Mouse (Mus musculus) adrenal gland (tissue): ENCODE data around the gene Tmem178.

ENCODE experiments used
- intact Hi-C: fragments of 180-260 bp; cut with DNase I; formaldehyde crosslinking; loops from one replicate; pipeline ENCODE4 v1.15.1; 2025

Tmem178 gene

DNA sequence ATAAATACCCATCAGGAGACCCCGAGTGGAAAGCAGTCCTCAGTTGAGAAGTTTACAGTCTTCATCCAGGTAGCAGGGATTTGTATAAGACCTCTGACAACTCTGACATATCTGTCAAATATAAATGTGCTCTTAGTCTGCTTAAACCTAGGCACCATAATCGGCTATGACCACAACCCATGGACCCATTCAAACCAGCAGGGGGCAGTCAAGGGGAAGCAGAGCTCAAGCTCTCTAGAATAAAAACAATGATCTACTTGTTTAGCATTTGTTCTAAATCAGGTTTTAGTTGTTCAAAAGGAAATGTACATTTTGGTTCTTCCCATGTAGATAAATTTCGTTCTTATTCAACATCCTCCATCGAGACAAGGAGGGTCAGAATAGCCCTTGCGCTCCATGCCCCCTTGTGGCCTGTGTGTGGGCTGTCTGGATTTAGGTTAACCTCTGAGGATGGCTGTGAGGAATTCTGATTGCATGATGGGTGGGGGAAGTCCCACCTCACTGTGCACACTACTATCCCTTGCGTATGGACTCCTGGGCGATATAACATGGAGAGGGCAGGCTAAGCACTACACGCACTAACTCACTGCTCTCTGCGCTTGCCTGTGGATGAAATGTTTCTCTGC is 101.2 kb downstream of the Tmem178 start:
- intact Hi-C loops: no loop called here

DNA sequence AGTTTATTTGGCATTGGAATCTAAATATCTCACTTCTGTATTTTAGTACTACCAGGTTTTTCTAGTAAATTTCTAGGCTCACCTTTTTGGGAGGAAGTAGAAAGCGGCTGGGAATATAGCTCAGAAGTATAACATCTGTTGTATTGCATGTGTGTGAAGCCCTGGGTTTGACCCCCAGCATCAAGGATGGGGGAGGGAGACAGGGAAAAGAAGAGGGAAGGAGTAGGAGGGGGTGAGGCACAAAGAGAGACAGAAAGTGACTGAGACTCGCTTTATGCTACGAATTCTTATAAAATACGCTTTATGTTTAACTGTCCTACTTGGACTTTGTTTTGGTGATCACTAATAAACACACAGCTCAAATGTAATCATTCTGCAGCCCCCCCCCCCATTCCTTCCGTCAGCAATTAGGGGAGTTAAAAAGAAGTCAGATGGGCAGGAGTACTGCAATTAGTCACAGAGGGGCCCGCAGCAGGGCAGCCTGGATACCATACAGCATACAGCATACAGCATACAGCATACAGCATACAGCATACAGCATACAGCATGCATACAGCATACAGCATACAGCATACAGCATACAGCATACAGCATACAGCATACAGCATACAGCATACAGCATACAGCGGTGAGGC is 103.6 kb downstream of the Tmem178 start:
- intact Hi-C loops: no loop called here
